Mouse (Mus musculus) CH12.LX (cell line): ENCODE measurements around the gene Il2ra. TPM values are rescaled to one million over a fixed set of nuclear protein-coding genes. Genes with fewer than 3 reads are reported as not detected.

Source experiments
- DNase-seq: peaks from one replicate; pipeline ENCODE4 v3.0.0-alpha.2; 2013; ENCODE audit errors: extremely low read depth
- H3K27ac ChIP-seq: 2 replicates; pipeline ENCODE4 v1.5.1; 2012; ENCODE audit warnings: low read depth, mild to moderate bottlenecking, control low read depth, moderate library complexity; ENCODE audit not compliant: insufficient read depth
- H3K27me3 ChIP-seq: replicated peaks from 2 replicates; pipeline ENCODE3; 2012; ENCODE audit warnings: inconsistent platforms
- H3K36me3 ChIP-seq, 2 experiments: replicated peaks in 1 of 2; 2 replicates each; pipeline versions ENCODE3 to v1.6.1; 2012; ENCODE audit warnings: inconsistent platforms in 1 of 2, low read length in 1 of 2, mild to moderate bottlenecking in 1 of 2, mixed read lengths in 1 of 2, moderate library complexity in 1 of 2; ENCODE audit not compliant: control insufficient read depth in 1 of 2, insufficient read depth in 1 of 2
- H3K4me1 ChIP-seq, 2 experiments: 2 replicates each; pipeline ENCODE4 v1.6.1; 2012; ENCODE audit warnings: inconsistent platforms in 1 of 2, moderate library complexity in 1 of 2; ENCODE audit not compliant: insufficient read depth in 2 of 2, control insufficient read depth in 1 of 2
- H3K4me2 ChIP-seq: 2 replicates; pipeline ENCODE4 v1.6.1; 2012; ENCODE audit warnings: low read depth, mild to moderate bottlenecking, control low read depth; ENCODE audit not compliant: poor library complexity, insufficient read depth, severe bottlenecking
- H3K4me3 ChIP-seq, 3 experiments: fragments of 150-350 bp in 1 of 3; sonication (generic) in 1 of 3; replicated peaks in 1 of 3; 2 replicates each; pipeline versions ENCODE3 to v1.5.1; 2011 to 2012; ENCODE audit warnings: low read depth in 2 of 3, low read length in 2 of 3, mild to moderate bottlenecking in 2 of 3, moderate library complexity in 2 of 3, control low read depth in 1 of 3, improper control_type of control experiment in 1 of 3, inconsistent platforms in 1 of 3, mixed read lengths in 1 of 3; ENCODE audit not compliant: poor library complexity in 1 of 3
- H3K79me2 ChIP-seq: replicated peaks from 2 replicates; pipeline ENCODE4 v1.6.1; 2012; ENCODE audit warnings: mild to moderate bottlenecking, moderate library complexity; ENCODE audit not compliant: control insufficient read depth, poor library complexity, insufficient read depth, severe bottlenecking; ENCODE audit errors: extremely low read depth
- H3K9ac ChIP-seq: 2 replicates; pipeline ENCODE4 v1.6.1; 2012; ENCODE audit warnings: low read depth, mild to moderate bottlenecking, control low read depth, moderate library complexity; ENCODE audit not compliant: insufficient read depth
- H3K9me3 ChIP-seq: replicated peaks from 2 replicates; pipeline ENCODE3; 2012; ENCODE audit warnings: low read length, inconsistent platforms, mixed read lengths
- BHLHE40 ChIP-seq: IDR thresholded peaks from 2 replicates; pipeline ENCODE4 v1.6.1; 2011; ENCODE audit warnings: mild to moderate bottlenecking, low read depth, low read length, improper control_type of control experiment
- CHD2 ChIP-seq: IDR thresholded peaks from 2 replicates; pipeline ENCODE4 v1.6.1; 2011; ENCODE audit warnings: low read length, improper control_type of control experiment
- CTCF ChIP-seq, 2 experiments: IDR thresholded peaks in 1 of 2; conservative IDR thresholded peaks in 1 of 2; 2 replicates each; pipeline ENCODE4 v1.5.1; 2011 to 2012; ENCODE audit warnings: low read depth in 2 of 2, low read length in 2 of 2, improper control_type of control experiment in 1 of 2, inconsistent platforms in 1 of 2, mild to moderate bottlenecking in 1 of 2, moderate library complexity in 1 of 2
- E2F4 ChIP-seq: IDR thresholded peaks from 2 replicates; pipeline ENCODE4 v1.6.1; 2011; ENCODE audit warnings: low read depth, low read length, improper control_type of control experiment; ENCODE audit not compliant: insufficient replicate concordance
- ELF1 ChIP-seq: IDR thresholded peaks from 2 replicates; pipeline ENCODE4 v1.6.1; 2014; ENCODE audit warnings: low read depth, mild to moderate bottlenecking, inconsistent platforms, low read length, improper control_type of control experiment
- EP300 ChIP-seq: IDR thresholded peaks from 2 replicates; pipeline ENCODE4 v1.6.1; 2011; ENCODE audit warnings: low read length, improper control_type of control experiment
- ETS1 ChIP-seq: conservative IDR thresholded peaks from 2 replicates; pipeline ENCODE4 v1.6.1; 2012; ENCODE audit warnings: low read depth, mild to moderate bottlenecking, inconsistent platforms, low read length, improper control_type of control experiment, moderate library complexity
- GABPA ChIP-seq: IDR thresholded peaks from 2 replicates; pipeline ENCODE4 v1.6.1; 2012; ENCODE audit warnings: low read depth, low read length, improper control_type of control experiment, inconsistent platforms; ENCODE audit not compliant: insufficient replicate concordance
- HCFC1 ChIP-seq: IDR thresholded peaks from 2 replicates; pipeline ENCODE4 v1.6.1; 2012; ENCODE audit warnings: low read depth, mild to moderate bottlenecking, inconsistent platforms, low read length, improper control_type of control experiment
- IRF4 ChIP-seq: IDR thresholded peaks from 2 replicates; pipeline ENCODE4 v1.6.1; 2014; ENCODE audit warnings: low read depth, mild to moderate bottlenecking, inconsistent platforms, low read length, improper control_type of control experiment
- JUN ChIP-seq: IDR thresholded peaks from 2 replicates; pipeline ENCODE4 v1.6.1; 2011; ENCODE audit warnings: low read depth, mild to moderate bottlenecking, low read length, improper control_type of control experiment, moderate library complexity; ENCODE audit not compliant: insufficient read depth
- JUND ChIP-seq: conservative IDR thresholded peaks from 2 replicates; pipeline ENCODE4 v1.6.1; 2011; ENCODE audit warnings: low read depth, low read length, improper control_type of control experiment
- KAT2A ChIP-seq: IDR thresholded peaks from 2 replicates; pipeline ENCODE4 v1.6.1; 2012; ENCODE audit warnings: low read length, improper control_type of control experiment, inconsistent platforms; ENCODE audit not compliant: insufficient replicate concordance
- MAFK ChIP-seq: IDR thresholded peaks from 2 replicates; pipeline ENCODE4 v1.6.1; 2011; ENCODE audit warnings: low read length, improper control_type of control experiment; ENCODE audit not compliant: insufficient replicate concordance
- MAX ChIP-seq: IDR thresholded peaks from 2 replicates; pipeline ENCODE4 v1.6.1; 2011; ENCODE audit warnings: low read length, improper control_type of control experiment
- MAZ ChIP-seq: IDR thresholded peaks from 2 replicates; pipeline ENCODE4 v1.6.1; 2012; ENCODE audit warnings: low read depth, mild to moderate bottlenecking, inconsistent platforms, low read length, improper control_type of control experiment, moderate library complexity
- MEF2A ChIP-seq: IDR thresholded peaks from 2 replicates; pipeline ENCODE4 v1.6.1; 2014; ENCODE audit warnings: low read depth, mild to moderate bottlenecking, inconsistent platforms, low read length, improper control_type of control experiment, borderline replicate concordance
- MXI1 ChIP-seq: IDR thresholded peaks from 2 replicates; pipeline ENCODE4 v1.6.1; 2011; ENCODE audit warnings: mild to moderate bottlenecking, low read depth, low read length, improper control_type of control experiment
- MYC ChIP-seq: IDR thresholded peaks from 2 replicates; pipeline ENCODE4 v1.6.1; 2011; ENCODE audit warnings: low read depth, mild to moderate bottlenecking, improper control_type of control experiment, low read length
- NELFE ChIP-seq: IDR thresholded peaks from 2 replicates; pipeline ENCODE4 v1.6.1; 2011; ENCODE audit warnings: low read depth, low read length, improper control_type of control experiment
- NRF1 ChIP-seq: IDR thresholded peaks from 2 replicates; pipeline ENCODE4 v1.6.1; 2014; ENCODE audit warnings: low read depth, mild to moderate bottlenecking, inconsistent platforms, low read length, improper control_type of control experiment, moderate library complexity
- PAX5 ChIP-seq: IDR thresholded peaks from 2 replicates; pipeline ENCODE4 v1.6.1; 2012; ENCODE audit warnings: low read length, inconsistent platforms, mixed read lengths
- POLR2A ChIP-seq: IDR thresholded peaks from 2 replicates; pipeline ENCODE4 v1.6.1; 2011; ENCODE audit warnings: low read depth, mild to moderate bottlenecking, improper control_type of control experiment, low read length
- POLR2AphosphoS2 ChIP-seq: IDR thresholded peaks from 2 replicates; pipeline ENCODE4 v1.6.1; 2011; ENCODE audit warnings: low read depth, low read length, improper control_type of control experiment
- RAD21 ChIP-seq: IDR thresholded peaks from 2 replicates; pipeline ENCODE4 v1.6.1; 2011; ENCODE audit warnings: low read depth, mild to moderate bottlenecking, low read length, improper control_type of control experiment, moderate library complexity
- RCOR1 ChIP-seq: conservative IDR thresholded peaks from 2 replicates; pipeline ENCODE4 v1.6.1; 2012; ENCODE audit warnings: low read depth, mild to moderate bottlenecking, inconsistent platforms, low read length, improper control_type of control experiment
- SIN3A ChIP-seq: IDR thresholded peaks from 2 replicates; pipeline ENCODE4 v1.6.1; 2012; ENCODE audit warnings: low read length, improper control_type of control experiment, inconsistent platforms
- SMC3 ChIP-seq: IDR thresholded peaks from 2 replicates; pipeline ENCODE4 v1.6.1; 2011; ENCODE audit warnings: low read depth, low read length, improper control_type of control experiment
- TBP ChIP-seq: conservative IDR thresholded peaks from 2 replicates; pipeline ENCODE4 v1.6.1; 2011; ENCODE audit warnings: low read depth, low read length, improper control_type of control experiment
- TCF12 ChIP-seq: IDR thresholded peaks from 2 replicates; pipeline ENCODE4 v1.6.1; 2014; ENCODE audit warnings: low read depth, mild to moderate bottlenecking, inconsistent platforms, low read length, improper control_type of control experiment
- UBTF ChIP-seq: IDR thresholded peaks from 2 replicates; pipeline ENCODE4 v1.6.1; 2012; ENCODE audit warnings: low read depth, mild to moderate bottlenecking, inconsistent platforms, low read length, improper control_type of control experiment, moderate library complexity
- USF1 ChIP-seq: IDR thresholded peaks from 2 replicates; pipeline ENCODE4 v1.6.1; 2014; ENCODE audit warnings: low read depth, mild to moderate bottlenecking, inconsistent platforms, low read length, improper control_type of control experiment
- USF2 ChIP-seq: conservative IDR thresholded peaks from 2 replicates; pipeline ENCODE4 v1.6.1; 2011; ENCODE audit warnings: low read depth, low read length, improper control_type of control experiment
- ZC3H11A ChIP-seq: IDR thresholded peaks from 2 replicates; pipeline ENCODE4 v1.6.1; 2012; ENCODE audit warnings: low read depth, mild to moderate bottlenecking, inconsistent platforms, low read length, improper control_type of control experiment
- ZKSCAN1 ChIP-seq: IDR thresholded peaks from 2 replicates; pipeline ENCODE4 v1.6.1; 2012; ENCODE audit warnings: low read depth, inconsistent platforms, low read length, improper control_type of control experiment, borderline replicate concordance
- ZMIZ1 ChIP-seq: IDR thresholded peaks from 2 replicates; pipeline ENCODE4 v1.6.1; 2012; ENCODE audit warnings: low read depth, mild to moderate bottlenecking, inconsistent platforms, low read length, improper control_type of control experiment
- ZNF384 ChIP-seq: IDR thresholded peaks from 2 replicates; pipeline ENCODE4 v1.6.1; 2012; ENCODE audit warnings: low read depth, low read length, improper control_type of control experiment, inconsistent platforms
- dilution Hi-C: fragments of 300-500 bp; cut with MboI; formaldehyde crosslinking; loops from 2 replicates; pipeline ENCODE4 v1.14.3; 2020; ENCODE audit warnings: low sequenced_read_pairs; ENCODE audit not compliant: extremely low pct_unique_long_range_greater_than_20kb, extremely low pct_ligation_motif_present
- in situ Hi-C: fragments of 300-500 bp; cut with MboI; formaldehyde crosslinking; loops from 3 replicates; pipeline ENCODE4 v1.14.3; 2019; ENCODE audit warnings: low sequenced_read_pairs, low pct_ligation_motif_present, low pct_unique_long_range_greater_than_20kb, mixed read lengths
- polyA plus RNA-seq: library from polyadenylated mRNA; unstranded; fragments of >175 nt; gene quantifications from 2 replicates; pipeline ENCODE4 v1.2.1, GENCODE M21; 2012; ENCODE audit warnings: low read depth; ENCODE audit not compliant: insufficient read length
- total RNA-seq, 2 experiments: library from RNA; depleted of rRNA; stranded (reverse); fragments of 300-350 nt in 1 of 2; fragments of >200 nt in 1 of 2; gene quantifications; 2 replicates each; pipeline ENCODE4 v1.2.3; 2012 to 2014

Il2ra gene
- total and polyA plus RNA-seq, 3 experiments, result 6.0 to 8.8 (median 6.3) TPM

DNA sequence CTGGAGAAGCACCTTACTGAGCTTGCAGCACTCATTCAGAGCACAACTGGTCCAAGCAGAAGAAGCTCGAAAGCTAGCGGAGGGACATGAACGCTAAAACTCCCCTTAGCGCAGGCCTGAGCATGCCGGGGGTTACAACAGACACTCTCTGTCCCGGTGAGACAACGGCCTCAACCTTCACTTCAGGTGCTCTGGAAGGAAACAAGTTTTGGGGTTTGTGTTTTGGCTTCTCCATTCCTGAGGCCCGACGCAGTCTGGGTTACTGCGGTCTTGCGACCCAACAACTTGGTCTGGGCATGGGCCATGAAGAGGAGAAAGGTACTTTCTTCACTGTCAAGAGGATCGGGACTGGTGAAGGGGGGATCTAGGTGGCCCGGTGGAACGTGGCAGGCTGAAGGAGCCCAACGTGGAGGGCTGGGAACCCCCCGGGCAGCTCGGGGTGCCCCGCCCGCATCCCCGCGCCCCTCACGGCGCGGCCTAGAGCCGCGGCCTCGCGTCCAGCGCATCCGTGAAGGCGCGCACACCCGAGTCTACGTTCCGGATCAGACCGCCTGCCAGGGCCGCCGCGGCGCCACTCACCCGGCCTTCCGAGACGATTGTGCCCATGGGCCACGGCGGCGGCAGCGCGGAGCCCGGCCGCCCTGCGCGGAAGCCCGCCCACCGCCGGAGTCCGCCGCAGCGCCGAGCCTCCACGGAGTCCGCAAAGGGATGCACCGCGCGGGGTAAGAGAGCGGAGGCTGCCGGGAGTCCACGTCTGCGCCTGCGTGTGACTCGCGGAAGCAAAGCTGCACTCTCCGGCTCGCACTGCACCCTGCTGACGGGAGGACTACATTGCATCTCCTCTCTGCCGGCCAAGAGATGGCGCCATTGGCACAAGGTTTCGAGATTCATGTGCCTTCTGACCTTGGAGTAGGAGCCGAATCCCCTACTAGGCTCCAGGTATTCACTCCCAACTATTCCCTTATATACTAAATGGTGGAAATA is 39.8 kb upstream of the Il2ra start:
- H3K79me2 ChIP-seq, result peaks cover 47% of the 10 kb centered on the region
- peak overlapping the region; percentile 87 for H3K9ac ChIP-seq
- dilution Hi-C loops (no loop called here), in situ Hi-C loops (no loop called here)
- H3K9me3 ChIP-seq, result no peaks in the 10 kb centered on the region
- DNase-seq, result peak; percentile 94
- H3K27me3 ChIP-seq, result no peaks in the 10 kb centered on the region
- H3K4me2 ChIP-seq, result peak overlapping the region; percentile 97
- H3K27ac ChIP-seq, result peak overlapping the region; percentile 21; the same call in 1 of the 2 replicates
- H3K4me3 ChIP-seq, result peak overlapping the region; percentile 77 to 98 (median 95)
- H3K4me1 ChIP-seq, result peaks cover 0 to 40% of the 10 kb centered on the region in 2 experiments; a peak in 2 of 4 replicates
- peaks cover 19 to 30% of the 10 kb centered on the region in 2 experiments for H3K36me3 ChIP-seq
- TF ChIP-seq MAFK, result no peak
- no peak for TF ChIP-seq CHD2
- TF ChIP-seq POLR2A, result peak; percentile 89
- TF ChIP-seq USF2, result no peak
- TF ChIP-seq RAD21, result no peak; the same call in none of the 2 replicates
- peak; percentile 91 for TF ChIP-seq ZC3H11A
- TF ChIP-seq JUN, result no peak
- TF ChIP-seq RCOR1, result no peak
- TF ChIP-seq MEF2A, result peak; percentile 71; the same call in 1 of the 2 replicates
- peak; percentile 66; the same call in 1 of the 2 replicates for TF ChIP-seq MYC
- no peak for TF ChIP-seq POLR2AphosphoS2
- no peak for TF ChIP-seq MAZ
- peak; percentile 91 for TF ChIP-seq NRF1
- TF ChIP-seq SMC3, result peak; percentile 98
- TF ChIP-seq GABPA, result peak; percentile 91
- TF ChIP-seq ZNF384, result no peak
- TF ChIP-seq CTCF (conservative IDR thresholded peaks at IDR 0.05 in 1 of 2, IDR thresholded peaks at IDR 0.05 in 1 of 2; ENCODE audit: low read depth in 2 of 2, low read length in 2 of 2), result peak; percentile 90 to 100
- no peak for TF ChIP-seq EP300
- TF ChIP-seq PAX5, result no peak
- no peak for TF ChIP-seq USF1
- TF ChIP-seq IRF4, result peak; percentile 39; the same call in 1 of the 2 replicates
- peak; percentile 90 for TF ChIP-seq HCFC1
- peak; percentile 73 for TF ChIP-seq MAX
- peak; percentile 95 for TF ChIP-seq TCF12
- peak; percentile 15; the same call in 1 of the 2 replicates for TF ChIP-seq ETS1
- no peak for TF ChIP-seq E2F4
- TF ChIP-seq ZKSCAN1, result no peak
- TF ChIP-seq BHLHE40, result no peak
- peak; percentile 73; the same call in 1 of the 2 replicates for TF ChIP-seq KAT2A
- TF ChIP-seq SIN3A, result peak; percentile 69; the same call in 1 of the 2 replicates
- peak; percentile 61; the same call in 1 of the 2 replicates for TF ChIP-seq JUND
- no peak for TF ChIP-seq MXI1
- peak; percentile 73 for TF ChIP-seq TBP
- 0 out of 2 replicates have a peak, but pooled peaks have one; percentile 35 for TF ChIP-seq ZMIZ1
- peak; percentile 97 for TF ChIP-seq NELFE
- peak; percentile 97 for TF ChIP-seq ELF1
- no peak for TF ChIP-seq UBTF
